Mouse (Mus musculus): Measurements from ENCODE around the gene Snx7. TPM values are rescaled to one million over a fixed set of nuclear protein-coding genes. Genes with fewer than 3 reads are reported as not detected.

Gene Snx7
- total and polyA plus RNA-seq, 3 experiments, result 5.0 to 6.2 (median 5.9) TPM

GRCm38 (mm10) chr3:117787247-117787646, 81.5 kb downstream of the Snx7 start:
- Histone ChIP-seq H3K79me2 (replicated peaks; ENCODE audit: control insufficient read depth, insufficient read depth, low read length) (no peaks in the 10 kb centered on the region; the same call in 1 of the 2 replicates), H3K27ac (no peak overlapping the region), H3K36me3 (ENCODE audit: control insufficient read depth, insufficient read depth, low read length) (no peaks in the 10 kb centered on the region), H3K9ac (ENCODE audit: low read depth, low read length) (no peak overlapping the region), H3K4me3 (no peak overlapping the region), H3K27me3 (ENCODE audit: control insufficient read depth, insufficient read depth, low read length) (no peaks in the 10 kb centered on the region), H3K4me1 (ENCODE audit: control insufficient read depth, insufficient read depth, low read length) (no peaks in the 10 kb centered on the region)
- 76% methylated on average over 6 of the region's 6 CpGs for WGBS
- no peak for TF ChIP-seq EP300 (IDR thresholded peaks at IDR 0.05; ENCODE audit: insufficient read depth, low read depth, low read length)
- TF ChIP-seq CTCF (IDR thresholded peaks at IDR 0.05), result no peak
- no peak for TF ChIP-seq POLR2A (IDR thresholded peaks at IDR 0.05; ENCODE audit: insufficient read depth, low read depth, low read length)
- intact Hi-C loops (cut with DNase I), result loop anchor here (10.0 kb wide), 1 partner anchor 662 kb away; no protein-coding TSS in a partner anchor
- no peak for DNase-seq

GRCm38 (mm10) chr3:117752151-117752757, 116.5 kb downstream of the Snx7 start:
- Histone ChIP-seq H3K4me1 (ENCODE audit: control insufficient read depth, insufficient read depth, low read length) (no peaks in the 10 kb centered on the region), H3K27ac (no peak overlapping the region), H3K4me3 (no peak overlapping the region), H3K36me3 (ENCODE audit: control insufficient read depth, insufficient read depth, low read length) (no peaks in the 10 kb centered on the region), H3K9ac (ENCODE audit: low read depth, low read length) (no peak overlapping the region), H3K79me2 (replicated peaks; ENCODE audit: control insufficient read depth, insufficient read depth, low read length) (no peaks in the 10 kb centered on the region), H3K27me3 (ENCODE audit: control insufficient read depth, insufficient read depth, low read length) (no peaks in the 10 kb centered on the region)
- DNase-seq, result no peak
- 80% methylated on average over 5 of the region's 5 CpGs for WGBS
- TF ChIP-seq EP300 (IDR thresholded peaks at IDR 0.05; ENCODE audit: insufficient read depth, low read depth, low read length), result no peak
- no peak for TF ChIP-seq CTCF (IDR thresholded peaks at IDR 0.05)
- no peak for TF ChIP-seq POLR2A (IDR thresholded peaks at IDR 0.05; ENCODE audit: insufficient read depth, low read depth, low read length)
- intact Hi-C loops (cut with DNase I), result no loop called here

GRCm38 (mm10) chr3:117751665-117752064, 117.1 kb downstream of the Snx7 start:
- no peak overlapping the region for H3K4me3 ChIP-seq
- no peak overlapping the region for H3K27ac ChIP-seq
- intact Hi-C loops (cut with DNase I), result no loop called here
- 64% methylated on average over 2 of the region's 2 CpGs for WGBS
- no peaks in the 10 kb centered on the region for H3K4me1 ChIP-seq (ENCODE audit: control insufficient read depth, insufficient read depth, low read length)
- no peak for DNase-seq
- H3K9ac ChIP-seq (ENCODE audit: low read depth, low read length), result no peak overlapping the region
- no peaks in the 10 kb centered on the region for H3K27me3 ChIP-seq (ENCODE audit: control insufficient read depth, insufficient read depth, low read length)
- peak; percentile 38 for TF ChIP-seq CTCF (IDR thresholded peaks at IDR 0.05)
- TF ChIP-seq POLR2A (IDR thresholded peaks at IDR 0.05; ENCODE audit: insufficient read depth, low read depth, low read length), result no peak
- no peak for TF ChIP-seq EP300 (IDR thresholded peaks at IDR 0.05; ENCODE audit: insufficient read depth, low read depth, low read length)
- no peaks in the 10 kb centered on the region for H3K36me3 ChIP-seq (ENCODE audit: control insufficient read depth, insufficient read depth, low read length)
- no peaks in the 10 kb centered on the region for H3K79me2 ChIP-seq (replicated peaks; ENCODE audit: control insufficient read depth, insufficient read depth, low read length)

- DNase-seq, result no peak
- no peaks in the 10 kb centered on the region for H3K79me2 ChIP-seq (replicated peaks; ENCODE audit: control insufficient read depth, insufficient read depth, low read length)
- no peak overlapping the region for H3K27ac ChIP-seq
- intact Hi-C loops (cut with DNase I), result no loop called here
- H3K27me3 ChIP-seq (ENCODE audit: control insufficient read depth, insufficient read depth, low read length), result no peaks in the 10 kb centered on the region
- H3K4me3 ChIP-seq, result no peak overlapping the region
- no peaks in the 10 kb centered on the region for H3K4me1 ChIP-seq (ENCODE audit: control insufficient read depth, insufficient read depth, low read length)
- no peak overlapping the region for H3K9ac ChIP-seq (ENCODE audit: low read depth, low read length)
- 83% methylated on average over 3 of the region's 3 CpGs for WGBS
- TF ChIP-seq CTCF (IDR thresholded peaks at IDR 0.05), result no peak
- H3K36me3 ChIP-seq (ENCODE audit: control insufficient read depth, insufficient read depth, low read length), result no peaks in the 10 kb centered on the region
These were observed 119.5 kb downstream of the Snx7 start for GRCm38 (mm10) chr3:117749256-117749655.

- Histone ChIP-seq H3K4me1 (ENCODE audit: control insufficient read depth, insufficient read depth, low read length) (no peaks in the 10 kb centered on the region), H3K9ac (ENCODE audit: low read depth, low read length) (no peak overlapping the region), H3K27ac (no peak overlapping the region), H3K4me3 (no peak overlapping the region), H3K79me2 (replicated peaks; ENCODE audit: control insufficient read depth, insufficient read depth, low read length) (no peaks in the 10 kb centered on the region), H3K36me3 (ENCODE audit: control insufficient read depth, insufficient read depth, low read length) (no peaks in the 10 kb centered on the region), H3K27me3 (ENCODE audit: control insufficient read depth, insufficient read depth, low read length) (no peaks in the 10 kb centered on the region)
- no peak for DNase-seq
- 70% methylated on average over 5 of the region's 5 CpGs for WGBS
- intact Hi-C loops (cut with DNase I), result no loop called here
- no peak for TF ChIP-seq CTCF (IDR thresholded peaks at IDR 0.05)
- TF ChIP-seq POLR2A (IDR thresholded peaks at IDR 0.05; ENCODE audit: insufficient read depth, low read depth, low read length), result no peak
- no peak for TF ChIP-seq EP300 (IDR thresholded peaks at IDR 0.05; ENCODE audit: insufficient read depth, low read depth, low read length)
These were observed 129.0 kb downstream of the Snx7 start for GRCm38 (mm10) chr3:117739760-117740159.

- no peak overlapping the region for H3K9ac ChIP-seq (ENCODE audit: low read depth, low read length)
- H3K4me1 ChIP-seq (ENCODE audit: control insufficient read depth, insufficient read depth, low read length), result no peaks in the 10 kb centered on the region
- intact Hi-C loops (cut with DNase I), result no loop called here
- WGBS, result 92% methylated on average over 4 of the region's 4 CpGs
- H3K79me2 ChIP-seq (replicated peaks; ENCODE audit: control insufficient read depth, insufficient read depth, low read length), result no peaks in the 10 kb centered on the region
- H3K4me3 ChIP-seq, result no peak overlapping the region
- TF ChIP-seq EP300 (IDR thresholded peaks at IDR 0.05; ENCODE audit: insufficient read depth, low read depth, low read length), result no peak
- TF ChIP-seq CTCF (IDR thresholded peaks at IDR 0.05), result no peak
- TF ChIP-seq POLR2A (IDR thresholded peaks at IDR 0.05; ENCODE audit: insufficient read depth, low read depth, low read length), result no peak
- DNase-seq, result no peak
- no peak overlapping the region for H3K27ac ChIP-seq
- H3K27me3 ChIP-seq (ENCODE audit: control insufficient read depth, insufficient read depth, low read length), result no peaks in the 10 kb centered on the region
- no peaks in the 10 kb centered on the region for H3K36me3 ChIP-seq (ENCODE audit: control insufficient read depth, insufficient read depth, low read length)
These were observed 136.1 kb downstream of the Snx7 start for GRCm38 (mm10) chr3:117732661-117733060.

Small RNAs within 50 kb of the gene (microRNA-seq; reads per million reads assigned to microRNA genes)
- gene Gm24811, result 0 reads per million in 2 experiments
